Mouse (Mus musculus): ENCODE data around the gene Pgm5.

Gene Pgm5

GRCm38 (mm10) chr19:24865436-24865835 lies 3.8 kb upstream of the Pgm5 start:
- DNase-seq (ENCODE audit: low spot score), result no peak

- DNase-seq (ENCODE audit: low spot score), result no peak
Measured at GRCm38 (mm10) chr19:24861276-24861611, 411 bp downstream of the Pgm5 start.

GRCm38 (mm10) chr19:24851456-24852315 lies 10.0 kb downstream of the Pgm5 start:
- no peak for DNase-seq (ENCODE audit: low spot score)

GRCm38 (mm10) chr19:24848844-24849243 lies 12.8 kb downstream of the Pgm5 start:
- no peak for DNase-seq (ENCODE audit: low spot score)

- DNase-seq (ENCODE audit: low spot score), result no peak
Measured at GRCm38 (mm10) chr19:24848345-24848744, 13.3 kb downstream of the Pgm5 start.

GRCm38 (mm10) chr19:24845007-24845546 lies 16.6 kb downstream of the Pgm5 start:
- no peak for DNase-seq (ENCODE audit: low spot score)

- DNase-seq (ENCODE audit: low spot score), result no peak
Measured at GRCm38 (mm10) chr19:24842080-24842479, 19.6 kb downstream of the Pgm5 start.

GRCm38 (mm10) chr19:24824517-24824916 lies 37.1 kb downstream of the Pgm5 start:
- DNase-seq (ENCODE audit: low spot score), result no peak

GRCm38 (mm10) chr19:24815661-24816221 lies 45.9 kb downstream of the Pgm5 start:
- DNase-seq (ENCODE audit: low spot score), result no peak

GRCm38 (mm10) chr19:24812861-24813293 lies 48.8 kb downstream of the Pgm5 start:
- DNase-seq (ENCODE audit: low spot score), result no peak

- no peak for DNase-seq (ENCODE audit: low spot score)
Measured at GRCm38 (mm10) chr19:24812106-24812810, 49.4 kb downstream of the Pgm5 start.

- DNase-seq (ENCODE audit: low spot score), result no peak
Measured at GRCm38 (mm10) chr19:24811451-24811850, 50.2 kb downstream of the Pgm5 start.

GRCm38 (mm10) chr19:24806013-24806412 lies 55.6 kb downstream of the Pgm5 start:
- DNase-seq (ENCODE audit: low spot score), result no peak

GRCm38 (mm10) chr19:24797606-24798005 lies 64.0 kb downstream of the Pgm5 start:
- DNase-seq (ENCODE audit: low spot score), result no peak

GRCm38 (mm10) chr19:24794350-24794749 lies 67.3 kb downstream of the Pgm5 start:
- no peak for DNase-seq (ENCODE audit: low spot score)

GRCm38 (mm10) chr19:24793545-24794139 lies 68.0 kb downstream of the Pgm5 start:
- no peak for DNase-seq (ENCODE audit: low spot score)

- DNase-seq (ENCODE audit: low spot score), result no peak
Measured at GRCm38 (mm10) chr19:24792876-24793275, 68.8 kb downstream of the Pgm5 start.

GRCm38 (mm10) chr19:24785898-24786297 lies 75.8 kb downstream of the Pgm5 start:
- DNase-seq (ENCODE audit: low spot score), result no peak

GRCm38 (mm10) chr19:24785056-24785675 lies 76.5 kb downstream of the Pgm5 start:
- no peak for DNase-seq (ENCODE audit: low spot score)

GRCm38 (mm10) chr19:24783736-24784135 lies 77.9 kb downstream of the Pgm5 start:
- DNase-seq (ENCODE audit: low spot score), result no peak

- no peak for DNase-seq (ENCODE audit: low spot score)
Measured at GRCm38 (mm10) chr19:24779996-24780395, 81.7 kb downstream of the Pgm5 start.

- no peak for DNase-seq (ENCODE audit: low spot score)
Measured at GRCm38 (mm10) chr19:24770345-24770744, 91.3 kb downstream of the Pgm5 start.

Data from T-cell, adult 2 months (primary cell).